Mouse (Mus musculus) kidney, postnatal 14 days (tissue): Measurements from ENCODE around the gene Mif.

Experiments
- DNase-seq: peaks from one replicate; pipeline ENCODE4 v3.0.0; 2022; ENCODE audit warnings: mixed read lengths

The Mif gene

DNA sequence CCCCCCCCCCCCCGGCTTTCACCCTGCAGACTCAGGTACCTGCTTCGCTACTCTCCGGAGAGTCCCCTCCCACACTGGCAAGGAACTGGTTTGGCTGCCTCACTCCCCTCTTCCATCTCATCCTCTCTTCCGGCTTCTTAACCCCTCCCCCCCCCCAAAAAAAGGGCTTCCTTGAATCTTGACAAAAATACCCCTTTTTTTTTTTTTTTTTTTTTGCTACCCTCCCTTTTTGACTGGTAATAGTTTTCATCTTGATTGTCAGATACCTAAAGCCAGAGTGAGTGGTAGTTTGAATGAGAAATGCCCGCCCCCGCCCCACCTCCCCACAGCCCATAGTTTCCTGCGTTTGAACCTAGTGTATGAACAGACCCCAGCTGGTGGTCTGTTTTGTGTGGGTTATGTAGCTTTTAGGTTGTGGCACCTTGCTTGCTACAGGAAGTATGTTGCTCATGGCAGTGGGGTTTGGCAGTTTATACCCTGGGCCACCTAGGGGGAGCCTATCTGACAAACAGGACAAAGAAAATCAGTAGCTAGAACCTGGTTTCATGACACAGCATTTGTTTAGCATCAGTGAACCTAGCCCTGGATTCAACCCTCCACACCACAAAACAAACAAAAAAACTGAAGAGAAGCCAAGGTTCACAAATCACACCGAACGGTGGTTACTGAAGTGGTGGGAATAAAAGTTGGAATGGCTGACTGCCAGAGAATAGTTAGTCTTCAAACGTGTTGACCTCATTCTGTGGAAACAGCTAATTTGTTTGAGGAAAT is 24.1 kb downstream of the Mif start:
- DNase-seq = peak; percentile 83

DNA sequence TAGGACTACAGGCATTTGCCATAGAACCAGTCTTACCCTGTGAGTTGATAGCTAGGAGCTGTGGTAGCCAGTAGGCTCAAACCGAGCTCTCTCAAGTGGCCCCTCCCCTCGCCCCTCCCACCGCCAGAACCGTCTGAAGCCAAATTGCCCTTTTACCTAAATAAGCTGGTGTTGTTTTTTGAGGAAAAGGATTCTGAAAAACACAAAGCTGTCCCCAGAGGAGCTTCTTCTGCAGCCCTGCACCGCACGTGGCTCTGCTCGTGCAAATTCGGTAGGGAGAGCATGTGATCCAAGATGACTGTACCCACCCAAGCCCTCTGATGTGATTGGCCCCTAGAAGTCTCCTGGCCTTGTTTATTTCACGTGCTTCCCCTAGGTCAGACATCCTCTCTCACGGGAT is 24.7 kb downstream of the Mif start:
- peak; percentile 84 for DNase-seq

DNA sequence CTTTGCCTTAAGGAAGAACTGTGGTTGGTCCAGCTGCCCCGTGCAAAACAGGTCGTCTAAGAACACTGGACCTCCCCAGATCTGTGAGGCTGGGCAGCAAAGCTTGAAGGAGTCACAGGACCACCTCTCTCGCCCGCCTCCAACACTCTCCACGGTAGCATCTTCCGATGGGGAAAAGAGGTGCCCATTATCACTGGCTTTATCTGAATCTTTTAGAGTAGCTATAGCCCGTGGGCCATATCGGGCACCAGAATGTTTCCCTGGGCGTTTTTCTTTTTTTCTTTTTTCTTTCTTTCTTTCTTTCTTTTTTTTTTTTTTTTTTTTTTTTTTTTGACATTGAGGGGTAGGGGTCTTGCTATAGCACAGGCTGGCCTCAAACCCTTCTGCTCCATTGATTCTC is 25.3 kb downstream of the Mif start:
- no peak for DNase-seq

DNA sequence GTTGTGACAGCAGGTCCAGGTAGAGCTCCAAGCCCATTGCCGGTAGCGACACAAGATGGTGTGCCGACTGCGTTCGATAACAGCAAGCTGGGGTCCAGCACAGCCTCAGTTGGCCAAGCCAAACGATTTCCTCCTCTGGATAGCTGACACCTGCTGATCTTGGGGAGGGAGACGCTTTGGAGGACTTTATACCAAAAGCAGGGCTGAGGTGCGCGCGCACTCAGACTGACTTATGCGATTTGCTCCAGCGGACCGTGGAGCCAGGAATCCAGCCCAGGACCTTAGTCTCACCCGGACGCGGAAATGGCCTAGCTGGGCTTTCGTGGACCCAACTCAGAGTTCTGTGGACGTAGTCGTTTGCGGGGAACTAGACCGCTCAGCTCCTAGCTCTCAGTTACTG is 25.8 kb downstream of the Mif start:
- peak; percentile 94 for DNase-seq

DNA sequence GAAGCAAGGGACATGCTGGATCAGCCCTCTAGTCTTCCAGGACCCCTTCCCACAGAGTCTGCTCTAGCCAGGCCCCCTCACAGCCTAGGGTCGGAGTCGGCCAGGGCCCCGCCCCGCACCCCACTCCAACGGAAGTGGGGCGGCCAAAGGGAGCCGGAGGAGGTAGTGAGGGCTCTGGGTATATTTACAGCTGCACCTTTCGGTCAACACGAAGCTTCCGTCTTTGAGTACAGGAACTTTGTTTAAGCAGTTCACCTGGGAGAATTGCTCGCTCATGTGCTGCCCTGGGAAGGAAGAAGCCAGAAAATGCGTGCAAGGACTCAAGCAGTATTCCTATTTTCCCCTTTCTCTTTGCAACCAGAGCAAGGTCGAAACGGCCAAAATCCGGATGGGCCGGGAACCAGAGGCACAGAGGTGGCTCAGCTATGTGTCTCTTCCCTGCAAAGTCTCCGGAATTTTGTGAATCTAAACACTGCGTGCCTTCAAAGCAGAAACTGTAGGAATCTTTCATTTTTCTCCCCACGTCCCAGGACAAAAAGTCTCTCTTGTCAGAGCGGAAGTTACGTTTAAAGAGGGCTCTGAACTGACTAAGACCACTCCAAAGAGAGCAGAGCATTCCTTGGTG is 26.5 kb downstream of the Mif start:
- DNase-seq = peak; percentile 50

DNA sequence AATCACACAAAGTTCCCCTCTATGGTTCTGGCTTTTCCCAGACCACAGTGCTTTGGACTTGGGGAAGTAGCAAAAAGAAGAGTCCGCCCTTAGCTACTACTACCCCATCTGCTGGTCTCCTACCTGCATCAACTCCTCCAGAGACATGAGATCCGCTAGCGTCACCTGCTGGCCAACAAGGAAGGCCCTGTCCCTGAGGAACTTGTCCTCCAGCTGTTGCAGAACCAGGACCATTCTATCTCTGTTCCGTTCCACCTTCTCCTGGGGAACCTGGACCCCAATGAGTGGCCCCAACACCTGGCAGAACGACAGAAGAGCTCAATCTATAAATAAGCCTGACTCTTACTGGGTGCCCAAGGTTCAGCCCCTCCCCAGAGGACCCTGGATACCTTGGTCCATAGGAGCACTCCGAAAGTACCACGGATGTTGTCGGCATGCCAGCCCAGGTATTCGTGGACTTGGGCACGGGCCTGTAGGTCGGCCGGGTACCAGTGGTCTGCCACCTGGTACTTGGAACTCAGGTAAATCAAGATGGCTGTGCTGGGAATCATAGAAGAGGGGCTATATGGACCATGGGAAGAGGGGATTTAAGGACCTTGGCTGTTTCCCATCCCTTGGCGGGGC is 27.7 kb downstream of the Mif start:
- peak; percentile 77 for DNase-seq

DNA sequence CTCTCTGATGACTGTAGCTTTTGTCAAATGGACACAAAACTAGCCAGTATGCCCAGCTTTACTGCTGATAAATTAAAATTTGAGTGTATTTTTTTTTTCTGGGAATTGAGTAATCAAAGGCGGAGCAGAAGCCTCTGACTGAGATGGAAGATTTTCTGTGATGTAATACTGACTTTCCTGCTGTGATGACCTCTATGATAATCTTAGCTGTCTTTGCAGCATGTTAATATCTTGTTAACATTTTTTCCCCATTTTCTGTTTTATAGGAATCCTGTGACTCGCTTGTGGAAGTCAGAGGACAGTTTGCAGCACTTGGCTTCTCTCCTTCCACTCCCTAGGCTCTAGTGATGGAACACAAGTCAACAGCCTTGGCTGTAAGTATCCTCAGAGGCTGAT is 29.8 kb downstream of the Mif start:
- no peak for DNase-seq

DNA sequence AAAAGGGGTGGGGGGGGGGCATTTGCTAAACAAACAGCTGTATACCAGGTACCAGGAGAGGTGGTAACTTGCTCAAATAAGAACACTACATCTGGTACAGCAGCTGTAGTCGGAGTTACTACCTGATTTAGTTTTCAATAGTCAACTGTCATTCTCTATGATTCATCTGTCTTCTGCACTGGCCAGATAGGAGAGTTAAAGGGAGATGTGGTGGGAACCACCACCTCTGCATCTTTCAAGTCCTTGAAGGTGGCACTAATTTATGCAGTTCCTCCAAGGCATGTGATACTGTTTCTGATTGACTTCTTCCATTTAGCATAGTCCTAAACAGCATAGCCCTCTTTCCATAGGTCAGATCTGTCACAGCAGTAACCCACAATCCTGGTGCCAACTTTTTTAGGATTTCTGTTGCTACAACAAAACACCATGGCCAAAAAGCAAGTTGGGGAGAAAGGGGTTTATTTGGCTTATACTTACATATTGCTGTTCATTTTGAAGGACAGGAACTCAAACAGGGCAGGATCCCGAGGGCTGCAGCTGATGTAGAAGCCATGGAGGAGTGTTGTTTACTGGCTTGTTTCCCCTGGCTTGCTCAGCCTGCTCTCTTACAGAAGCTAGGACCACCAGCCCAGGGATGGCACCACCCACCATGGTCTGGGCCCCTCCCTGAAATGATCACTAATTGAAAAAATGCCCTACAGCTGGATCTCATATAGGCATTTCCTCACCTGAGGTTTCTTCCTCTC is 30.3 kb downstream of the Mif start:
- no peak for DNase-seq

DNA sequence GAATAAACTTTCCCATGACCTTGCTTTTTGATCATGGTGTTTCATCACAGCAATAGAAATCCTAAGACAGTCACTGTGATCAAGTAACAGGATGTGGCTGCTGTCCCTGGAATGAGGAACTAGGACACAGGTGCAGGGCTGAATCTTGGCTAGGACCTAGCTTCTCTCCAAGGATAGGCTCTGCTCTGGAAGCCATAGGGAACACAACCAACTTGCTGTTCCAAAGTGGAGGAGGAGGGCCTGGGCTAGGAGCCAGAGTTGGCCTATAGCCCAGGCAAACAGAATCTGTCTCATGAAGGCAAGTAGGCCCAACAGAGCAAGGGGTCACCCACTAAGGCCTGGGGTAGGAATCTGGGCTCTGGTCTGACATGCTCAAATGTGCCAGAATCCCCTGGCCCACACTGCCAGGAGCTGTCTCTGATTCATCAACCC is 31.5 kb downstream of the Mif start:
- peak; percentile 62 for DNase-seq

DNA sequence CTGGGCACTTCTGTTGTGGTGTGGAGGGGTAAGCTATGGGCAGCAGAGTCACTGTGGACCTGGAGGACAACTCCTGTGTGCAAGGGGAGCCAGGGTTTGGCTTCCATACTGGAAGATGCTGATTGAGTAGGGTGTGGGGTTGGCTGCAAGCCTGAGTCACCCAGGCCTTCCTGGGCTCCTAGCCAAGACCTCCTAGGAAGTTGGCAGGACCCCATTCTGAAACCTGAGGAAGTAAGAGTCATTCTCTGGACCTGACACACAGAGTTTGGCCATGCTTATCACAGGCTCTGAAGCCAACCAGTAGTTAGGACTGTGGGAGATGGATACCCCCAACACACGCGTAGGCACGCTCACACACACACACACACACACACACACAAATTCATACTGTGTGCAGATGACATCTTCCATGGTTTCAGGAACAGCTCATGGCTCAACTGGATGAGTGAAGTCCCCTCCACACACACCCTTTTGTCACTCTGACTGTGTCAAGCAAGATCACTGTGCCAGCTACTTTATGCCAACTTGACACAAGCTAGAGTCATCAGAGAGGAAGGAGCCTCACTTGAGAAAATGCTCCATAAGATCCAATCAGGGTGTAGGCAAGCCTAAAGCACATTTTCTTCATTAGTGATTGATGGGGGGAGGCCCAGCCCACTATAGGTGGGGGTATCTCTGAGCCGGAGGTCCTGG is 32.2 kb downstream of the Mif start:
- peak; percentile 86 for DNase-seq

DNA sequence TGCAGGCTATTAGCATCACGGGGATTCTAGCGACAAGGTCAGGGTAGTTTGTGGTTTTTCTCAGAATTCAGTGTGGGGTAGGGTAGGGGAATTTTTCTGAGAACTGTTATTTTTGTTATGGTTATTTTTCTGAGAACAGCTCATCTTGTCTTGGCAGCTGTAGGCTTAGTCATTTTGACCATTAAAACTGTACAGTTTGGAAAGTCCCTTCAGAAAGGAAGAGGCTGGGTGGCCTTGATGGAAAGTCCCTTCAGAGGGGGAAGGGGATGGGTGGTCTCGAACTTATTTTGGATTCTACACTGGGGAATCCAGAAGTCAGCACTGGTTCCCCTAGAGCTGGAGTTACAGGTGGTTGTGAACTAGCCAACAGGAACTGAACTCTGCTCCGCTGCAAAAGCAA is 35.5 kb downstream of the Mif start:
- no peak for DNase-seq

DNA sequence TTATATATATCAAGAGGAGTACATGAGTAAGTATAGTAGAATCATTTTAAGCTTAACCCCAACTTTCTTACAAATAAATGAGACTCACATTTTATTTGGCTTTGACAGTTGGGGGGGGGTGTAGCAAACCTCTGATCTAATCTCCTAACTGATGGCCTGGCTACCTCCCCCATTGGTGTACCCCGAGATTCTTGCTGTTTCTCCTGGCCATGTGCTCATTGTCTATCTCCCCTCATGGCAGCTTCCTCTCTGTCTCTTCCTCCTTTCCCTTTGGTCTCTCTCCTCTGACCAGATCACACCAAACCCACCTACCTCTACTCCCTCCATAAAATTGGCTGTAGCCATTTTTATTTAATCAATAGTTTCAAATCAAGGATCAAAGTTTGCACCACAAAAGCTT is 36.3 kb downstream of the Mif start:
- no peak for DNase-seq

DNA sequence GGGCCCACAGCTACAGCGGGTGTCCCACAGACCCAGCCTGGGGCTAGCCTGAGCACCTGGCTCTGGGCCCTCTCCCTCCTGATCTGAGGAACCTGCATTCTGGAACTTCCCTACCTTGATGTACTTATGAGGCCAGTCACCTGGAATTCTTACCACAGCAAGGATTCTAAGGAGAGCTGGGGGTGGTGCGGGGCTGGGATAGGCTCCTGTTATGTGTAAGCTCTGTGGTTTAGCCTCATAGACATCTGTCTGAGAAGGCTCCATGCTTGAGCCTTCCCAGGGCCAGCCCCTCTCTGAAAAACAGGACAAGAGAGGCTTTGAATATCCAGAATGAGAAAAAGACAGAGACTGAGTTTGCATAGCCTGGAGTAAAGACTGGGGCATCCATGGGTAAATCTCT is 37.6 kb downstream of the Mif start, which contains the start of gene Gstt4:
TSS of gene Gstt4 (minus strand) at position 101 of the 400 bp plus-strand sequence.
- DNase-seq = no peak

DNA sequence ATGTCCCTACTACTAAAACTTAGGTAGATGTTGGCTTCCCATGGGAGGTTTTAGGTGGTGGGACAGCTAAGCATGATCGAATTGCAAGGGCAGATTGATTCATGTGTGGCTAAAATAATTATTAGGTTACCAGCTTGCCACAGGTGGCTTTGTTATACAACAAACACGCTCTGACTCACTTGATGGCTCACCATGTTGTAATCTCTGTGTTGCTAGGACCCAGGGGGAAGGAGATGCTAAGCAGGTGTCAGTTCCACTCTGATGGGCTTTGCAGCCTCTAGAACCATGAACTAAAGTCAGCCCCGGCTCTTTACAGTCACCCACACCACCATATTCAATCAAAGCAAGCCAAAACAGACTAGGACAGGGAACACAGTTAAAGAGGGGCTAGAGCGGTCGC is 40.2 kb downstream of the Mif start:
- DNase-seq = no peak

DNA sequence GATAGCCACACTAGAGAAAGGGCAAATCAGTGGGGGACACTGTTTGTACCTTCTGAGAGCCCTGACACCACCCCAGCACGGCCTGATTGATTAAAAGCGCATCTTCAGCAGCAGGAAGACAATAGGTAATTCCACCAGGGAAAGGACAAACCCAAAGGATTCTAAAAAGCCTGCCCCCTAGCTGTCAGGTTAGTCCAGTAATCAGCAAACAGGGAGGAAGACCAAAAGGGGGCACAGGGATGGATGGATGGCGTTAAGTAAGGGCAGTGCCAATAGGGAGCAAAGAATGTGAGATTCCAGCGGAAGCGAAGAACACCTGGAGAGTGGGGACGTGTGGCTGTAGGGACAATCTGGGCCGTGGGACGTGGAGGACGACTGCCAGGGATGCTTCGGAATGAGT is 41.4 kb downstream of the Mif start:
- DNase-seq = no peak
